Mouse (Mus musculus): ENCODE measurements at regions not wholly inside any gene's neighbourhood (a gene's known extent, or its start where the extent isn't known, plus 50 kb on each side); places are given as distances from the start of the nearest gene placed in this dataset.

GRCm38 (mm10) chrX:12304678-12305077 is 144.5 kb upstream of the Bcor start:
- TF ChIP-seq CTCF (IDR thresholded peaks at IDR 0.05; ENCODE audit: low read depth, low read length) (no peak), GATA1 (IDR thresholded peaks at IDR 0.05; ENCODE audit: borderline replicate concordance, low read length) (no peak), GATA2 (IDR thresholded peaks at IDR 0.05; ENCODE audit: borderline replicate concordance, low read depth, low read length) (no peak), POLR2AphosphoS5 (IDR thresholded peaks at IDR 0.05; ENCODE audit: insufficient replicate concordance, low read depth, low read length) (no peak)

Measured in G1E (cell line).